Mouse (Mus musculus): ENCODE results near the gene Brap. TPM values are rescaled to one million over a fixed set of nuclear protein-coding genes. Genes with fewer than 3 reads are reported as not detected.

The Brap gene
- 34.8 and 36.3 TPM in 2 replicates for polyA plus RNA-seq (2012; rRNA removed)

DNA sequence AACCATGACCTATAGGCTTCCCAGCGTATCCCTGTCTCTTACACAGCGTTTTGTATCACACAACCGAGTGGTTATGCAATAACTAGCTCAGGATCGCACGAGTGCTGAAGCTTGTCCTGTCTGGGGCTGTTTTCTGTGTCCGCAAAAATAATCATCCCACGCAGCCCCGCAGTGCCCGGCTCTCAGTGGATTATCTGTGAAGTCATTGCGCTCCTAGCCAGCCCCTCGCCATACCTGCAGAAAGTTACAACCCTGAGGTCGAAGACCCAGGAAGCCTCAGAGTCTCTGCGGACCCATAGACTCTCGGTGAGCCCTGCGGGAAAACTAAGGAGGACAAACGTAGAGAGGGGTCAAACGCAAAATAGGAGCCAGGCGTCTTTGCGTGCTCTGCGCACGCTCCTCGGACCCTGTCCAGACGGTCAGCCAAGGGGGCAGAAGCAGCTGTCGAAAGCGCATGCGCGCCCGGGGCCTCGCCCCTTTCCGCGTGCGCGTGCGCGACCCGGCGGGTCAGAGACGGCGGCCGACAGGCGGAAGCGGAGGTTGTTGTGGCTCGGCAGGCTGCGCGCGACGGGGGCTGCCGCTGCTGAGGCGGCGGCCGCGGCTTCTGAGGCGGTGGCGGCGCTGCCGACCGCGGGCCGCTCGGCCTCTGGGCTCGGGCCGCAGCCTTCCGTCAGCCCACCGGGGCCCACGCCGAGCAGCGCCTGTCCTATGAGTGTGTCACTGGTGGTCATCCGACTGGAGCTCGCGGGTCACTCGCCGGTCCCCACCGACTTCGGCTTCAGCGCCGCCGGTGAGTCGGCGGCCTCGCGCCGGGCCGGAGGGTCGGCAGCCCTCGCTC lies at the start of gene Brap, which contains the start of gene Acad10:
Brap (plus strand) TSS at position 505 of the 838 bp plus-strand sequence.
Acad10 (minus strand) TSS at position 456 of the 838 bp plus-strand sequence.

GRCm38 (mm10) chr5:121618592-121619513 lies 41.5 kb upstream of the Brap start, which contains the start of gene Acad12:
Gene Acad12 (minus strand): TSS chr5:121618938.

DNA sequence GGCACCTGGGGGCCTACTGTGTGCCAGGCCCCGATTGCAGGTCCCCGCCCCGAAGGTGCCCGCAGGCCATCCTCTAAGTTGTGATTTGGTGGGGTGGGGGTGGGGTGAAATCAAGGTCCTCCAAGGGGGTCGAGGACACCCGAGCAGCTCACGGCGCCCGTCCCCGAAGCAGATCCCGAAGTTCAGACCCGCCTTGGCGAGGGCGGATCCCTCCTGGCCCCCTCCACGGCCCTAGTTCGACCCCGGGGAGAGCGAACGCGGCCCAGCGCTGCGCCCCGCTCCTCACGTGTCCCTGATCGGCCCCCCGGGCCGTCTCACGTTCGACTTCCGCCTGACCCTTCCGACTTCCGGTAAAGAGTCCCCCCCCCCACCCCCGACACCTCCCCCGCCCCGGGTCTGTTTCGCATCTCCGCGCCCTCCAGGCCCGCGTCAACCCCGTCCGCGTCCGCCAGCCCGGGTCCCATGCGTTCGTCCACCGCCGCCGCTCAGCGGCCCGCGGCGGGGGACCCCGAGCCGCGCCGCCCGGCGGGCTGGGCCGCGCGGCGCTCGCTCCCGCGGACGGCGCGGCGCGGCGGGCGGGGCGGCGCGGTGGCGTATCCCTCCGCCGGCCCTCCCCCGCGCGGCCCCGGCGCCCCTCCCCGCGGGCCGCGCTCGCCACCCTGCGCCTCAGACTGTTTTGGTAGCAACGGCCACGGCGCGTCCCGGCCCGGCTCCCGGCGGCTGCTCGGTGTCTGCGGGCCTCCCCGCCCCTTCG lies 51.0 kb downstream of the Brap start, which contains the start of gene Atxn2:
Atxn2 (plus strand) TSS at position 164 of the 754 bp plus-strand sequence.

Other genes with a start within 250 kb of the Brap start
- 1.3 and 2.2 TPM in 2 replicates for gene Tmem116, start 208.7 kb upstream of the Brap start, polyA plus RNA-seq (2012; rRNA removed)
- gene Erp29, start 208.1 kb upstream of the Brap start, polyA plus RNA-seq (2012; rRNA removed) = 141 and 157 TPM in 2 replicates
- gene Adam1b, start 157.1 kb upstream of the Brap start, polyA plus RNA-seq (2012; rRNA removed) = not detected in 2 replicates
- 35.6 and 38.7 TPM in 2 replicates for gene Adam1a, start 115.1 kb upstream of the Brap start, polyA plus RNA-seq (2012; rRNA removed)
- gene Gm42878, start 115.1 kb upstream of the Brap start, polyA plus RNA-seq (2012; rRNA removed) = 0.14 and 0.36 TPM in 2 replicates
- 126 and 129 TPM in 2 replicates for gene Mapkapk5, start 114.7 kb upstream of the Brap start, polyA plus RNA-seq (2012; rRNA removed)
- gene Aldh2, start 66.7 kb upstream of the Brap start, polyA plus RNA-seq (2012; rRNA removed) = 133 and 141 TPM in 2 replicates
- gene Acad12, start 41.6 kb upstream of the Brap start, polyA plus RNA-seq (2012; rRNA removed) = 2.3 and 2.4 TPM in 2 replicates
- gene Acad10, start within 50 bp of the Brap start, polyA plus RNA-seq (2012; rRNA removed) = 1.4 and 2.0 TPM in 2 replicates
- gene Atxn2, start 50.8 kb downstream of the Brap start, polyA plus RNA-seq (2012; rRNA removed) = 129 and 141 TPM in 2 replicates
- gene Sh2b3, start 177.1 kb downstream of the Brap start, polyA plus RNA-seq (2012; rRNA removed) = 8.4 and 8.5 TPM in 2 replicates
- gene Pheta1, start 188.4 kb downstream of the Brap start, polyA plus RNA-seq (2012; rRNA removed) = 36.3 and 38.2 TPM in 2 replicates

Data from central nervous system, embryonic 18 days (tissue).